Mouse (Mus musculus) gastrocnemius, adult 2 months (tissue): ENCODE data around the gene Plcg2. TPM values are rescaled to one million over a fixed set of nuclear protein-coding genes. Genes with fewer than 3 reads are reported as not detected.

ENCODE experiments used
- DNase-seq: peaks from one replicate; pipeline ENCODE4 v3.0.0; 2022
- H3K27ac ChIP-seq: fragments of 200-600 bp; 2 replicates; pipeline ENCODE4 v1.8.1; 2022; ENCODE audit warnings: mild to moderate bottlenecking
- H3K4me3 ChIP-seq: fragments of 200-600 bp; 2 replicates; pipeline ENCODE4 v1.8.1; 2022; ENCODE audit warnings: mild to moderate bottlenecking, moderate library complexity
- CTCF ChIP-seq: fragments of 200-600 bp; IDR thresholded peaks from 2 replicates; pipeline ENCODE4 v1.8.1; 2022; ENCODE audit warnings: antibody characterized with exemption, mild to moderate bottlenecking, moderate library complexity
- intact Hi-C: fragments of 180-260 bp; cut with DNase I; formaldehyde crosslinking; loops from one replicate; pipeline ENCODE4 v1.15.1; 2025
- total RNA-seq, 2 experiments: library from RNA; stranded (reverse); gene quantifications; 2 replicates each; pipeline ENCODE4 v1.2.3; 2021

Plcg2 gene
- total RNA-seq, 2 experiments from 2014 or later: 0.73 to 0.79 TPM

- peak overlapping the region; percentile 77 for H3K4me3 ChIP-seq
- H3K27ac ChIP-seq: no peak overlapping the region
- TF ChIP-seq CTCF: no peak
- DNase-seq: no peak
- intact Hi-C loops: no loop called here
Measured at GRCm38 (mm10) chr8:117498915-117499540, 937 bp downstream of the Plcg2 start.

DNA sequence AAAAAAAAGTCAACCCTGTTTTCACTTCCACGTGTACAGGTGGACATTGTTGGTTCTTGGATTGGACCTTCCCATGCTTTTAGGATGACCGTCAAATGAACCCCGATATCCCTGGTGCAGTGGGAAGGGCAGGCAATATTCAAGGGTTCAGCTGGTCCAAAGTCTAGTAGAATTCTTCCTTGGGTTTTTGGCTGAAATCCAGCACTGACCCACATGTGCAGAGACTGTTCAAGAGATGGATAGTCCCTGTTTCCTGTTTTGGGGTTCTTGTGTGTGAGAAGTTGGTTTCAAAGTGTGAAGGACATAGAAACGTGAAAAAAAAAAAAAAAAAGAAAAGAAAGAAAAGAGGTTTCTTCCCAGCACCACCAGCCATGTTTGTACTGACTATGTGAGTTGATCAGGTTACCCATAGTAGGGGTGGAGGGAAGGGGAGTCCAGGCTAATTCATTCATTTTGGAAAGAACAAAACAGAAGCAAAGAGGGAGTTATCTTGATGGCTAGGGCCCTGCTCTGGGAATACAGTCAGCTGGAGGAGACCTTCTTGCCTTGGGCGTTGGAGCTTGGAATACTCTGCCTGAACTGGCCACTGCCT is 2.2 kb downstream of the Plcg2 start:
- intact Hi-C loops: no loop called here
- no peak overlapping the region for H3K27ac ChIP-seq
- H3K4me3 ChIP-seq: no peak overlapping the region
- DNase-seq: no peak
- TF ChIP-seq CTCF: no peak

DNA sequence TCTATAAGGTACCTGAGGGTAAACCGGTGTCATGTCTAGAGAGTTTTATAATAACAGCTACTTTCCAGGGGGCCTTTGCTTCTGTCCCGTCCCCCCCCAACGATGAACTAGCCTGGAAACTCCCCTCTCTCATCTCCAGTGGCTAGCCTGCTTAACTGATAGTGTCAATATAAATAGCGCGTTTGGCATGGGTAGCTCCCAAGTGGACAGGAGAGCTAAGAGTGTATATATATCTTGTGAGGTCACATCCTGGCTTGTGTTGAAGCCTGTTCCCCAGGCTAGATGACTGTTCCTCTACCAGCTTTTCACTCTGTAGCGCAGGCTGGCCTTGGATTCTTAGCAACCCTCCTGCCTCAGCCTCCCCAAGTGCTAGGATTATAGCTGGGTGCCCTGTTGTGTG is 3.2 kb downstream of the Plcg2 start:
- DNase-seq: no peak
- intact Hi-C loops: no loop called here
- no peak for TF ChIP-seq CTCF
- Histone ChIP-seq H3K4me3 (no peak overlapping the region), H3K27ac (no peak overlapping the region)

DNA sequence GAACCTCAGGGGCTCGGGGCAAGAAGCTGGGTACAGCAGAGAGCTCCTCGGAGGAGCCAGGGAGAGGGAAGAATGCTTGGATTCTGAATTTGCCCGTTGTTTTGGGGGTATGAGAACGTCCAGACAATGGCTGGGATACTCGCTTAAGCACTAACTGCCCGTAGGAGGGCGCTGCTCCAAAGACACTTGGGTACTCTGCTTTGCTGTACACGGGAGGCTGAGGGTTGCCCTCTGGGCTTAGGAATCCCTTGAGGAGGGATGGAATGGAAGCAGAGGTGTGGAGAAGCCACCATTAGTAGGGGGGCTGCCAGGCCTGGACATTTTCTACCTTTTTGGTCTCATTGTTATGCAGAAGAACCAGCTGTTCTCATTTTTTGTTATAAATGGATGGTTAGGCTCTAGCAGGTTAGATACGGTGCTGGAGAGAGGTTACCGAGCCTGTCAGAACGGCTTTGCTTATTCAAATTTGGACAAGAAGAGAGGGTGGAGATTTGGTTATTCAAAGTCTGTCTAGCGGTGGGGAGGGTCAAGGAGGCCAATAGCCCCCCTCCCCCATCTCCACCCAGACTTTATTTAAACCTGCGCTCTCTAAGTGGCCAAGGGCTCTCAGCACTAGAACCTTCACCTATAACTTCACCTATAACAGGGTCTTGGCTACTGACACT is 5.4 kb downstream of the Plcg2 start:
- no peak for DNase-seq
- Histone ChIP-seq H3K4me3 (no peak overlapping the region), H3K27ac (no peak overlapping the region)
- intact Hi-C loops: no loop called here
- TF ChIP-seq CTCF: no peak

DNA sequence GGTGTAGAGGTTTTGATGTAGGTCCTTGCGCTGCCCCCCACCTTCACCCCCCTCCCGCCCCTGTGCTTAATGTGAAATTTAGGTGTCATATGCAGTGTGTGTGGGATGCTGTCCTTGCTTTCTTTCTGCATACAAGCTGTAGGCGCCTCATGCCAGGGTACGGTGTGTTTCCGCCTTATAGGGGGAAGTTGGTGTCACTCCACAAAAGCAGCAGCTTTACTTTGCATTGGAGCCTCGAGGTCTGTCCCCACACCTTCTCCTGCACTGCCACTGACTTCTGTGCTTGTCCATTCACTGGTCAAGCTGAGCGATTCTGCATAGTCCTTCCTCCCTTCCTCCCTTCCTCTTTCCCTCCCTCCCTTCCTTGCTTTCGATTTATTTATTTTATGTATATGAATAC is 9.6 kb downstream of the Plcg2 start:
- no peak for TF ChIP-seq CTCF
- Histone ChIP-seq H3K27ac (no peak overlapping the region), H3K4me3 (no peak overlapping the region)
- intact Hi-C loops: no loop called here
- no peak for DNase-seq

GRCm38 (mm10) chr8:117516876-117517565 is 18.9 kb downstream of the Plcg2 start:
- intact Hi-C loops: no loop called here
- Histone ChIP-seq H3K4me3 (no peak overlapping the region), H3K27ac (no peak overlapping the region)
- no peak for TF ChIP-seq CTCF
- no peak for DNase-seq

- TF ChIP-seq CTCF: no peak
- Histone ChIP-seq H3K4me3 (no peak overlapping the region), H3K27ac (no peak overlapping the region)
- intact Hi-C loops: no loop called here
- no peak for DNase-seq
Measured at GRCm38 (mm10) chr8:117517861-117518260, 19.8 kb downstream of the Plcg2 start.

GRCm38 (mm10) chr8:117518873-117519272 is 20.8 kb downstream of the Plcg2 start:
- Histone ChIP-seq H3K4me3 (no peak overlapping the region), H3K27ac (no peak overlapping the region)
- no peak for TF ChIP-seq CTCF
- no peak for DNase-seq
- intact Hi-C loops: no loop called here

DNA sequence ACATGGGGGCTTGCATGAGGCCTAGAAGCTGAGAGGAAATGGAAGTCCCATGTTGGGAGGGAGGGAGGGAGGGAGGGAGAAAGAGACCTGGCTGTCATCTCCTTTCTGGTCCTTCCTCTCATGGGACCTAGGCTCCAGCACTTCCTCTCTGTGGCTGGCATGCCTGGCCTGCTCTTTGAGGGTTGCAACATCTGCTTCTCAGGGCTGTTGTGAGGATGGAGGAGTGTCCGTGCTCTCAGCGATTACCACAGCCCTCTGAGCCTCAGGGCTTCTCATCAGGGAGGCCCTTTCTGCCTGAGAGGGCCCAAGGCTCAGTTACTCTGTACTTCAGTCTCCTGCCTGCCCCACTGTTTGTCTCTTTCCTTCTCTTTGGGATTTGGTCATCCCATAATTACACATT is 28.1 kb downstream of the Plcg2 start:
- Histone ChIP-seq H3K27ac (no peak overlapping the region), H3K4me3 (no peak overlapping the region)
- DNase-seq: peak; percentile 35
- no peak for TF ChIP-seq CTCF
- intact Hi-C loops: no loop called here

DNA sequence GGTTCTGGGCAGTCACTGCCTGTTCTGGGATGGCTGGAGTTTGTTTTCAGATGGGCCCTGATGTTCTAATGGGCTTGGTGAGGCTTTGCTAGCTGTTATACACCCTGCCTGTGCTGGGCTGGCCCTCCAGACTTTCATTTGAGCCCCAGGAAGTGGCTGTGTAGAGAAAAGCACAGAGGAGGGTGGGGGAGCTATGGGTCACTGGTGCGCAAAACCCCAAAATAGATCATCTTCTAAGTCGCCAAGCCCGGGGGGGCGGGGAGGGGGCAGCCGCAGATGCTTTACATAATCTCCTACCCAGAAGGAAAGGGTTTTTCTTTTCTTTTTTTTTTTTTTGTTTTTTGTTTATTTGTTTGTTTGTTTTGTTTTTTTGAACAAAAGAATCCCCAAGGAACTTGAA is 29.9 kb downstream of the Plcg2 start:
- intact Hi-C loops: no loop called here
- Histone ChIP-seq H3K4me3 (no peak overlapping the region), H3K27ac (no peak overlapping the region)
- no peak for DNase-seq
- no peak for TF ChIP-seq CTCF

DNA sequence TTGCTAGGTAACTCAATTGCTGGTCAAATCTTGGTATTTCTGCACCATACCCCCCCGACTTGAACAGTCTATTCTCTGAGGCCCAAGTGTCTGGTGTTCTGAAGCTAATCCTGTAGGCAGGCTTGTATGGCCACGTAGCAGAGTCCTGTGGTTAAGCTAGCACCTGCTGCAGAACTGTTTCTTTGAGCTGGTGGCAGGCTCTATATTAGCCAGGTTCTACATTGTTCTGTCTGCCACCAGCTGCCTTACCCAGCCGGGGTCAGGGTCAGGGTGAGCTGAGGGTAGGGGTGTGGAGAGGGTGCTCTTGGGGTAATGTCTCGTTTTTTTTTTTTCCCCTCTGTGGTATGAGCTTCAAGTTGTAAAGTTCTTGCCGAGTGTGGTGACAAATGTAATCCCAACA is 31.1 kb downstream of the Plcg2 start:
- DNase-seq: no peak
- H3K27ac ChIP-seq: no peak overlapping the region
- no peak overlapping the region for H3K4me3 ChIP-seq
- intact Hi-C loops: no loop called here
- TF ChIP-seq CTCF: no peak

DNA sequence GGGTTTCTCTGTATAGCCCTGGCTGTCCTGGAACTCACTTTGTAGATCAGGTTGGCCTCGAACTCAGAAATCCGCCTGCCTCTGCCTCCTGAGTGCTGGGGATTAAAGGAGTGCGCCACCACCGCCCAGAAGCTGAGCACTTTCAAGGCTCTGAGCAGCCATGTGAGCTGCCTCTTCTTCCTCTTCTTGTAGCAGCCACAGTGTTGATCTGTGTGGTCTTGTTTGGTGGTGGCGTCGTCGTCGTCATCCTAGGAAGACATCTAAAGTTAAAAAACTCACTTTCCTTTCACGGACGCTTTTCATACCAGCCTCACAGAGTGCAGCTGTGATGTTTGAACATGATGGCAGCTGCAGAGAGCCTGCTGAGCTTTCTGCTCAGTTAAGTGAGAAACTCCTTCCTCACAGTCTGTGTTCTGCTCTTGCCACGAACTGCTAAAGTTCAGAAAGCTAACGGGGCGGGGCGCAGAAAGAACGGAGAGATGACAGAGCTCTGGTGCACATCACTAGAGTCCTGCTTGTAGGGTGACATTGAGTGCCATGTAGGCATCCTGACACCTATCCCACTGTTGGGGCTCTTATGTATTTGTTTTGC is 34.4 kb downstream of the Plcg2 start:
- Histone ChIP-seq H3K4me3 (no peak overlapping the region), H3K27ac (no peak overlapping the region)
- intact Hi-C loops: no loop called here
- DNase-seq: no peak
- TF ChIP-seq CTCF: no peak

- intact Hi-C loops: no loop called here
- no peak overlapping the region for H3K4me3 ChIP-seq
- no peak for DNase-seq
- H3K27ac ChIP-seq: no peak overlapping the region
- no peak for TF ChIP-seq CTCF
Measured at GRCm38 (mm10) chr8:117536862-117537261, 38.8 kb downstream of the Plcg2 start.
